Mouse (Mus musculus) MEL (cell line): Measurements from ENCODE around the gene Hnrnph3. TPM values are rescaled to one million over a fixed set of nuclear protein-coding genes. Genes with fewer than 3 reads are reported as not detected.

Experiments used
- DNase-seq: peaks from one replicate; pipeline ENCODE4 v3.0.0; 2011; ENCODE audit warnings: low read depth, low spot score
- H3K27ac ChIP-seq: 2 replicates; pipeline ENCODE4 v1.5.1; 2012; ENCODE audit warnings: low read depth, mild to moderate bottlenecking, control low read depth, low read length, moderate library complexity; ENCODE audit not compliant: control insufficient read depth
- H3K27me3 ChIP-seq, 2 experiments: fragments of 150-350 bp in 1 of 2; sonication (generic) in 1 of 2; 2 replicates each; pipeline ENCODE4 v1.6.1; 2012; ENCODE audit warnings: low read length in 2 of 2, mild to moderate bottlenecking in 2 of 2, improper control_type of control experiment in 1 of 2, moderate library complexity in 1 of 2; ENCODE audit not compliant: insufficient read depth in 2 of 2, control insufficient read depth in 1 of 2
- H3K36me3 ChIP-seq, 2 experiments: 2 replicates each; pipeline ENCODE4 v1.6.1; 2012 to 2014; ENCODE audit warnings: low read length in 2 of 2, improper control_type of control experiment in 1 of 2, inconsistent platforms in 1 of 2, mild to moderate bottlenecking in 1 of 2; ENCODE audit not compliant: insufficient read depth in 2 of 2, control insufficient read depth in 1 of 2
- H3K4me1 ChIP-seq, 2 experiments: fragments of 150-350 bp in 1 of 2; sonication (generic) in 1 of 2; 2 replicates each; pipeline ENCODE4 v1.6.1; 2012; ENCODE audit warnings: low read length in 2 of 2, improper control_type of control experiment in 1 of 2, mild to moderate bottlenecking in 1 of 2; ENCODE audit not compliant: insufficient read depth in 2 of 2, control insufficient read depth in 1 of 2
- H3K4me3 ChIP-seq, 2 experiments: fragments of 150-350 bp in 1 of 2; sonication (generic) in 1 of 2; 2 replicates each; pipeline ENCODE4 v1.5.1; 2012; ENCODE audit warnings: low read depth in 2 of 2, low read length in 2 of 2, mild to moderate bottlenecking in 2 of 2, moderate library complexity in 2 of 2, control low read depth in 1 of 2, improper control_type of control experiment in 1 of 2; ENCODE audit not compliant: control insufficient read depth in 1 of 2, insufficient read depth in 1 of 2
- H3K79me2 ChIP-seq: 2 replicates; pipeline ENCODE4 v1.6.1; 2012; ENCODE audit warnings: mild to moderate bottlenecking, low read length, moderate library complexity; ENCODE audit not compliant: control insufficient read depth, poor library complexity, insufficient read depth
- H3K9ac ChIP-seq: 2 replicates; pipeline ENCODE4 v1.6.1; 2012; ENCODE audit warnings: low read depth, mild to moderate bottlenecking, control low read depth, low read length, moderate library complexity; ENCODE audit not compliant: control insufficient read depth, poor library complexity, severe bottlenecking
- H3K9me3 ChIP-seq: fragments of 150-350 bp; sonication (generic); replicated peaks from 2 replicates; pipeline ENCODE4 v1.6.1; 2012; ENCODE audit warnings: mild to moderate bottlenecking, low read length, improper control_type of control experiment, moderate library complexity; ENCODE audit not compliant: insufficient read depth
- CHD2 ChIP-seq: IDR thresholded peaks from 2 replicates; pipeline ENCODE4 v1.6.1; 2011; ENCODE audit warnings: low read length, improper control_type of control experiment
- CTCF ChIP-seq, 3 experiments: IDR thresholded peaks in 2 of 3; conservative IDR thresholded peaks in 1 of 3; 2 replicates each; pipeline ENCODE4 v1.5.1; 2011 to 2012; ENCODE audit warnings: low read length in 3 of 3, low read depth in 2 of 3, mild to moderate bottlenecking in 2 of 3, improper control_type of control experiment in 1 of 3, inconsistent platforms in 1 of 3, mixed read lengths in 1 of 3, moderate library complexity in 1 of 3; ENCODE audit not compliant: control insufficient read depth in 1 of 3, insufficient read depth in 1 of 3, poor library complexity in 1 of 3, severe bottlenecking in 1 of 3
- E2F4 ChIP-seq: IDR thresholded peaks from 2 replicates; pipeline ENCODE4 v1.6.1; 2011; ENCODE audit warnings: low read depth, low read length, improper control_type of control experiment, borderline replicate concordance
- ELF1 ChIP-seq: IDR thresholded peaks from 2 replicates; pipeline ENCODE4 v1.6.1; 2014; ENCODE audit warnings: low read depth, mild to moderate bottlenecking, inconsistent platforms, low read length, improper control_type of control experiment, moderate library complexity
- EP300 ChIP-seq, 2 experiments: IDR thresholded peaks; 2 replicates each; pipeline ENCODE4 v1.6.1; 2011; ENCODE audit warnings: improper control_type of control experiment in 2 of 2, low read length in 2 of 2, low read depth in 1 of 2, mild to moderate bottlenecking in 1 of 2
- ETS1 ChIP-seq: IDR thresholded peaks from 2 replicates; pipeline ENCODE4 v1.6.1; 2012; ENCODE audit warnings: low read depth, mild to moderate bottlenecking, inconsistent platforms, low read length, improper control_type of control experiment, moderate library complexity
- HCFC1 ChIP-seq: IDR thresholded peaks from 2 replicates; pipeline ENCODE4 v1.6.1; 2012; ENCODE audit warnings: low read depth, mild to moderate bottlenecking, inconsistent platforms, low read length, improper control_type of control experiment, moderate library complexity
- KAT2A ChIP-seq: conservative IDR thresholded peaks from 2 replicates; pipeline ENCODE4 v1.6.1; 2012; ENCODE audit warnings: low read depth, low read length, improper control_type of control experiment, inconsistent platforms
- MAZ ChIP-seq: IDR thresholded peaks from 2 replicates; pipeline ENCODE4 v1.6.1; 2012; ENCODE audit warnings: low read depth, mild to moderate bottlenecking, inconsistent platforms, low read length, improper control_type of control experiment
- MEF2A ChIP-seq: IDR thresholded peaks from 2 replicates; pipeline ENCODE4 v1.6.1; 2014; ENCODE audit warnings: low read depth, mild to moderate bottlenecking, inconsistent platforms, low read length, improper control_type of control experiment; ENCODE audit not compliant: poor library complexity, insufficient replicate concordance, severe bottlenecking; ENCODE audit errors: extremely low read depth
- MXI1 ChIP-seq: IDR thresholded peaks from 2 replicates; pipeline ENCODE4 v1.6.1; 2011; ENCODE audit warnings: mild to moderate bottlenecking, low read depth, low read length, improper control_type of control experiment
- MYB ChIP-seq: IDR thresholded peaks from 2 replicates; pipeline ENCODE4 v1.6.1; 2011; ENCODE audit warnings: mild to moderate bottlenecking, low read depth, low read length, improper control_type of control experiment
- MYC ChIP-seq: IDR thresholded peaks from 2 replicates; pipeline ENCODE4 v1.6.1; 2011; ENCODE audit warnings: low read depth, mild to moderate bottlenecking, low read length, improper control_type of control experiment, moderate library complexity
- NELFE ChIP-seq: IDR thresholded peaks from 2 replicates; pipeline ENCODE4 v1.6.1; 2011; ENCODE audit warnings: low read depth, low read length, improper control_type of control experiment
- NRF1 ChIP-seq: IDR thresholded peaks from 2 replicates; pipeline ENCODE4 v1.6.1; 2014; ENCODE audit warnings: low read depth, mild to moderate bottlenecking, inconsistent platforms, low read length, improper control_type of control experiment, moderate library complexity; ENCODE audit not compliant: poor library complexity, insufficient read depth, severe bottlenecking
- POLR2AphosphoS2 ChIP-seq: IDR thresholded peaks from 2 replicates; pipeline ENCODE4 v1.6.1; 2011; ENCODE audit warnings: low read length, improper control_type of control experiment
- RAD21 ChIP-seq: IDR thresholded peaks from 2 replicates; pipeline ENCODE4 v1.6.1; 2011; ENCODE audit warnings: mild to moderate bottlenecking, low read depth, low read length, improper control_type of control experiment
- TAL1 ChIP-seq: IDR thresholded peaks from 2 replicates; pipeline ENCODE4 v1.6.1; 2012; ENCODE audit warnings: mild to moderate bottlenecking, inconsistent platforms, low read length, moderate library complexity, mixed read lengths
- UBTF ChIP-seq: IDR thresholded peaks from 2 replicates; pipeline ENCODE4 v1.6.1; 2012; ENCODE audit warnings: low read depth, mild to moderate bottlenecking, inconsistent platforms, low read length, improper control_type of control experiment, moderate library complexity, borderline replicate concordance; ENCODE audit not compliant: insufficient read depth
- USF2 ChIP-seq, 2 experiments: IDR thresholded peaks; 2 replicates each; pipeline ENCODE4 v1.6.1; 2011 to 2012; ENCODE audit warnings: improper control_type of control experiment in 2 of 2, low read length in 2 of 2, borderline replicate concordance in 1 of 2, inconsistent platforms in 1 of 2, low read depth in 1 of 2, mild to moderate bottlenecking in 1 of 2; ENCODE audit not compliant: insufficient read depth in 1 of 2
- ZNF384 ChIP-seq: IDR thresholded peaks from 2 replicates; pipeline ENCODE4 v1.6.1; 2012; ENCODE audit warnings: low read depth, mild to moderate bottlenecking, inconsistent platforms, low read length, improper control_type of control experiment
- polyA plus RNA-seq, 2 experiments: library from polyadenylated mRNA; stranded (reverse) in 1 of 2; unstranded in 1 of 2; fragments of >175 nt in 1 of 2; fragments of >200 nt in 1 of 2; gene quantifications; 2 replicates each; pipeline versions ENCODE4 v1.2.1 to v1.2.4; 2012; ENCODE audit warnings: low replicate concordance in 2 of 2, low read depth in 1 of 2; ENCODE audit not compliant: insufficient read length in 2 of 2, insufficient read depth in 1 of 2, missing spikeins in 1 of 2
- total RNA-seq: library from RNA; depleted of rRNA; stranded (reverse); fragments of 300-350 nt; gene quantifications from 2 replicates; pipeline ENCODE4 v1.2.3, GENCODE M21; 2012

Hnrnph3 gene
- total and polyA plus RNA-seq, 3 experiments = 11.5 to 62.4 TPM; not detected in 1

DNA sequence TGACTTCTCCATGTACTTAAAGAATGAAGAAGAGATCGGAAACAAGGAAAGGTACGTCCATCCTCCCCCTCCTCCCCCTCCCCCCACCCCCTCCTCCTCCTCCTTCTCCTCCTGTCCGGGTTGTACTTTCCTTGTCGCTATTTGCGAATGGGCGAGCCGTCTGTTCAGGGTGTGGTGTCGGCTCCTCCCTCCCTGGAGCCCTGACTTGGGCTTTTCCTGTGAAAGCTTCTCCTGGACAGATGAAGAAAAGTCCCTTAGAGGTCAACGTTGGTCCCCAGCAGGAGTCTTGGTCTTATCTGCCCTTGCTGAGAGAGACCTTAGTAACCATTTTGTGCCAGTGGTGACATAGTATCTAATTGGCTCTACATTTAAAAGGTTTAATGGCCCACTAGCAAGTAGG is 30.0 kb downstream of the Hnrnph3 start:
- Histone ChIP-seq H3K27me3 (no peaks in the 10 kb centered on the region), H3K9me3 (no peaks in the 10 kb centered on the region), H3K9ac (no peak overlapping the region), H3K4me1 (no peaks in the 10 kb centered on the region), H3K27ac (no peak overlapping the region), H3K79me2 (no peaks in the 10 kb centered on the region)
- DNase-seq = no peak
- no peak for TF ChIP-seq NRF1
- TF ChIP-seq, all 39 proteins: peak for 0
- Histone ChIP-seq H3K4me3 (no peak overlapping the region), H3K36me3 (no peaks in the 10 kb centered on the region)

- no peak for DNase-seq
- Histone ChIP-seq H3K79me2 (no peaks in the 10 kb centered on the region), H3K4me1 (no peaks in the 10 kb centered on the region), H3K9ac (no peak overlapping the region), H3K36me3 (no peaks in the 10 kb centered on the region), H3K27me3 (no peaks in the 10 kb centered on the region), H3K4me3 (no peak overlapping the region), H3K27ac (no peak overlapping the region)
- TF ChIP-seq MYC (no peak), MXI1 (no peak), TAL1 (no peak), NELFE (no peak), CHD2 (no peak), HCFC1 (no peak), ELF1 (no peak), MAZ (no peak), CTCF (IDR thresholded peaks at IDR 0.05 in 2 of 3, conservative IDR thresholded peaks at IDR 0.05 in 1 of 3; ENCODE audit: control insufficient read depth in 1 of 3, insufficient read depth in 1 of 3, low read depth in 2 of 3, low read length in 3 of 3, poor library complexity in 1 of 3, severe bottlenecking in 1 of 3) (no peak), EP300 (IDR thresholded peaks at IDR 0.05; ENCODE audit: low read depth in 1 of 2, low read length in 2 of 2) (no peak), ZNF384 (no peak), KAT2A (no peak), USF2 (IDR thresholded peaks at IDR 0.05; ENCODE audit: borderline replicate concordance in 1 of 2, insufficient read depth in 1 of 2, low read depth in 1 of 2, low read length in 2 of 2) (no peak), POLR2AphosphoS2 (no peak), E2F4 (no peak), UBTF (no peak), MEF2A (no peak), RAD21 (no peak), MYB (no peak), ETS1 (no peak)
- TF ChIP-seq, all 39 proteins: peak for 0
- no peaks in the 10 kb centered on the region for H3K9me3 ChIP-seq
Observed at GRCm38 (mm10) chr10:62990636-62991035, 33.4 kb downstream of the Hnrnph3 start.
